Mouse (Mus musculus) pancreas, adult 10 weeks (tissue): Measurements from ENCODE around the gene Ptpn14. TPM values are rescaled to one million over a fixed set of nuclear protein-coding genes. Genes with fewer than 3 reads are reported as not detected.

Source experiments
- polyA plus RNA-seq: library from polyadenylated mRNA; stranded (reverse); fragments of 350-450 nt; fragmentation: Illumina TruSeq; extraction: RNeasy Lipid Tissue Mini Kit (QIAGEN cat#74804); gene quantifications from one replicate; pipeline ENCODE4 v1.2.3, GENCODE M21; 2015; ENCODE audit warnings: low read depth, low replicate concordance; ENCODE audit not compliant: insufficient read depth

The Ptpn14 gene
- polyA plus RNA-seq: 5.4 TPM

DNA sequence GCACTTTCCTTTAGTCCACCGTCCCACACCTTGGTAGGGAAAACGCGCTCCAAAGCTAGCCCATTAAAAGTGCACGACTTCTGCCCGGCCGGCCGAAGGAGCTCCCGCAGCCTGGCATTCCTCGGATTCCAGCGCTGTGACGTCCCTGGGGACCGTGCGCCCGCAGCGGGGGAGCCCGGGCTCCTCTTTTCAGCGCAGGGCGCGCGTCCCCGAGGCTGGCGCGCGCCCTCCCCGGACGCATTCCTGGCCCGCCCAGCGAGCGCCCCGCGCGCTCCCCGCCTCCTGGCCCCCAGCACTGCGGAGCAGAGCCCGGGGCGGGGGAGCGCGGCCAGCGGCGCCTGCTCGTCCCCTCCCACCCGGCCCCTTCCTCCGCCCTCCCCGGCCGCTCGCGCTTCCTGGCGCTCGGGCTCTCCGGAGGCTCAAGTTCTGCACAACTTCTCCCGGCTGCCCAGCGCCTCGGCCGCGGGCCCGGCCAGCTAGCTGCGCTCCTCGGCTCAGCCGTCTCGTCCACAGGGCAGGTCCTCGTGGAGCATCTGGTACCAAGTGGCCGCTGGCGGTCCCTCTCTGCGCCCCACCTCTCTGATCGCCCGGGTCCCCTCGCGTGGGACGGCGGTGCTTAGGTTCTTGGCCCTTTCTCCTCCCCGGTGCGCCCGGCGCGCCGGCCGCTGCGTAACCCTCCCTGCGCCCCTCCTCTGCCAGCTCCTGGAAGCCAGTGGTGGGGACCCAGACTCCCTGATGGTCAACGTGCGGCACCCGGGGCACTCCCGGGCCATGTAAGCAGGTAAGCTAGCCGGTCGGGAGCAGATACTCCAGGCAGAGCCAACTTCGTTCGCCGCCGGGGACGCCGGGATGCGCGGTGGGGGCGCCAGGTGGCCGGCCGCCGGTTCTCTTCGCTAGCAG is at the start of gene Ptpn14:
Gene Ptpn14 (plus strand): TSS at position 385 of the 900 bp plus-strand sequence.

GRCm38 (mm10) chr1:189687654-189688387 is 40.2 kb upstream of the Ptpn14 start, which contains the start of gene Cenpf:
Cenpf (minus strand) TSS chr1:189688086.

DNA sequence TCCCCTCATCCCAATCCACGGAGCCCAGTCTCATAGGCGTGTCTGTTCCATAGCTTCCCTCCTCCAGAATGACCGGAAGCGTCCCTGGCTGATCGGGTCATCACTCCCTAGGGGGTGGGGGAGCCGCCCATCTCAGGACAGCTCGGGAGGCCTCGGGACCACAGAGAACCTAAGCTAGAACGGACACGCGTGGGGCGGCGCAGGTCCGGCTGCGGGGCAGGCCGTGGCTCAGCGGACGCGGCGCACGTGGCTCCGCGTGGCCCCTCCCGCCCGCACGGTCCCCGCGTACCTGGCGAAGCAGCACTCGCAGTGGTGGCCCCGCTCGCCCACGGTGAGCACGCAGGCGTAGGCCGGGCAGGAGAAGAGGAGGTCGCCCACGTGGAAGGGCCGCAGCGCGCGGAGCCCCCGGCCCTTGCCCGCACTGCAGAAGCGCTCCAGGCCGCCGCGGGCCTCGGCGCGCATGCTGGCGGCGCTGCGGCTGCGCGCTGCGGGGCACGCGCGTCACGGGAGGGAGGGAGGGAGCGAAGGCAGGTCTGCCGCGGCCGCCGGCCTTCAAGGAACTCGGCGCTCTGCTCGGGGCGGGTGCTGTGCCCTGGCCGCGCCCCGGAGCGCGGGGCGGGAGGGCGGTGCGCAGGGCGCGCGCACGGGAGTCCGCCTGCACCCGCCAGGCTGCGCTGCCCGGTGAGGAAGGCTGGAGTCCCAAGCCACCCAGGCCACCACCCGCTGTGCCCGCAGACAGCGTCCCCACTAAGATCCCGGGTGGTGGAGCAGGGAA is 193.9 kb downstream of the Ptpn14 start, which contains the start of gene Smyd2:
Gene Smyd2 (minus strand): TSS at position 546 of the 775 bp plus-strand sequence.

Other genes starting within 250 kb of the Ptpn14 start
- 0.09 TPM for gene Cenpf, start 40.2 kb upstream of the Ptpn14 start, polyA plus RNA-seq
- gene Smyd2, start 194.1 kb downstream of the Ptpn14 start, polyA plus RNA-seq: 25.2 TPM